Mouse (Mus musculus) neural tube, embryonic 14.5 days (tissue): ENCODE results near the gene Srcin1. TPM values are rescaled to one million over a fixed set of nuclear protein-coding genes. Genes with fewer than 3 reads are reported as not detected.
A peak's percentile ranks its signal among the peaks of the same experiment; 100 is the strongest.

ENCODE experiments used
- ATAC-seq: fragments of 200-750 bp; cut with Nextera tagmentation; 2 replicates; pipeline ENCODE4 v1.8.0; 2017; ENCODE audit warnings: low read depth, mild to moderate bottlenecking, moderate TSS enrichment, moderate library complexity
- H3K27ac ChIP-seq: fragments of 300-500 bp; sonication (generic); 2 replicates; pipeline ENCODE4 v1.5.1; 2014; ENCODE audit warnings: low read depth, mild to moderate bottlenecking, control low read depth, low read length, moderate library complexity, mixed read lengths
- H3K27me3 ChIP-seq: fragments of 300-500 bp; sonication (generic); 2 replicates; pipeline ENCODE4 v1.6.1; 2014; ENCODE audit warnings: low read length; ENCODE audit not compliant: control insufficient read depth, insufficient read depth
- H3K36me3 ChIP-seq: fragments of 300-500 bp; sonication (generic); 2 replicates; pipeline ENCODE4 v1.6.1; 2014; ENCODE audit warnings: low read length, mixed read lengths; ENCODE audit not compliant: control insufficient read depth, insufficient read depth
- H3K4me1 ChIP-seq: fragments of 300-500 bp; sonication (generic); 2 replicates; pipeline ENCODE4 v1.6.1; 2014; ENCODE audit warnings: low read length; ENCODE audit not compliant: control insufficient read depth, insufficient read depth
- H3K4me2 ChIP-seq: fragments of 300-500 bp; sonication (generic); 2 replicates; pipeline ENCODE4 v1.6.1; 2014; ENCODE audit warnings: mild to moderate bottlenecking, low read depth, low read length, control low read depth
- H3K4me3 ChIP-seq: fragments of 300-500 bp; sonication (generic); 2 replicates; pipeline ENCODE4 v1.5.1; 2014; ENCODE audit warnings: low read depth, low read length, control low read depth, mixed read lengths
- H3K9ac ChIP-seq: fragments of 300-500 bp; sonication (generic); replicated peaks from 2 replicates; pipeline ENCODE4 v1.6.1; 2014; ENCODE audit warnings: low read depth, mild to moderate bottlenecking, control low read depth, low read length, mixed read lengths
- H3K9me3 ChIP-seq: fragments of 300-500 bp; sonication (generic); 2 replicates; pipeline ENCODE4 v1.6.1; 2016; ENCODE audit warnings: low read length; ENCODE audit not compliant: control insufficient read depth
- WGBS: fragments of 180-500 bp; shearing (Covaris S2); extraction: QIAGEN DNeasy Blood & Tissue Kit; methylation state at CpG from one replicate; pipeline ENCODE4 v1.1.7; 2014; 5-methylcytosine and 5-hydroxymethylcytosine counted together
- polyA plus RNA-seq: library from polyadenylated mRNA; unstranded; fragments of >200 nt; fragmentation: Nextera tagmentation; extraction: Ambion mirVana; gene quantifications from 2 replicates; pipeline ENCODE4 v1.2.1, GENCODE M21; 2014

Srcin1 gene
- polyA plus RNA-seq, 1 experiment from 2014 or later, result 8.1 TPM

DNA sequence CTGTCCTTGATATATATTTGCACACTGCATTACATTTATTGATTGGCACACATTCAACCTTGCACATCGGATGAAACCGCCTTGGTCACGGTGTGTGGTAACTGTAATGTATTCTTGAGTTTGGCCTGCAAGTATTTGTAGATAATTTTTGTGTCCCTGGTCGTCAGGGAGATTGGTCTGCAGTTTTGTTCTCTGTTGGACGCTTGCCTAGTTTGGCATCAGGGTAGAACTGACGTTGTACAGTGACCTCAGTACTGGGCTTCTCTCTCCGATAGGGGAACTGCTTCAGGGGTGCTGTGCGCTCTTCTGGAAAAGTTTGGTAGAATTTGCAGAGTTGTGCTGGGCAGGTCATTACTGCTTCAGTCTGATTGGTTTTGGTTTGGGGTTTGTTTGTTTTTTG lies 96.2 kb downstream of the Srcin1 start:
- no peaks in the 10 kb centered on the region for H3K4me1 ChIP-seq
- no peak overlapping the region for H3K9ac ChIP-seq
- no peak overlapping the region for H3K27ac ChIP-seq
- ATAC-seq, result no peak
- H3K4me2 ChIP-seq, result no peak overlapping the region
- H3K4me3 ChIP-seq, result no peak overlapping the region
- peaks cover 28% of the 10 kb centered on the region for H3K36me3 ChIP-seq
- H3K9me3 ChIP-seq, result no peaks in the 10 kb centered on the region
- 76% methylated on average over 8 of the region's 8 CpGs for WGBS
- no peaks in the 10 kb centered on the region for H3K27me3 ChIP-seq

DNA sequence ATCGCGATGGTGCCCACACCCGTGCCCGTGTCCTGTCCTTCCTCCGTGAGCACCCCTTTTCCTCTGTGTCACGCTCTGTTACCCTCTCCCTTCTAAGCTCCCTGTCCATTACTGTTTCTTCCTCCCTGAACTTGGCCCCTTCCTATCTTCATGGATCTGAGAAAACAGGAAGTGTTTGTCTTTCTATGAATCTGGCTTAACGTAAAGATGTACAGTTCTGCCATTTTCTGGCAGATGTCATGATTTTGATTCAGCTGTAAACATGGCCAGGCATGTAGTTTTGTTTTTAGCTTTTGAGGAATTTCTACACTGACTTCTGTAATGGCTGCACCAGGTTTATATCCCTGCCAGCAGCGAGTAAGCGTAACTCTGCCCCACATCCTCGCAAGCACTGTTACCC lies 96.9 kb downstream of the Srcin1 start:
- Histone ChIP-seq H3K36me3 (peaks cover 26% of the 10 kb centered on the region), H3K9me3 (no peaks in the 10 kb centered on the region), H3K27me3 (no peaks in the 10 kb centered on the region), H3K4me2 (no peak overlapping the region), H3K4me1 (no peaks in the 10 kb centered on the region), H3K9ac (no peak overlapping the region), H3K4me3 (no peak overlapping the region), H3K27ac (no peak overlapping the region)
- no peak for ATAC-seq
- 90% methylated on average over 10 of the region's 10 CpGs for WGBS

DNA sequence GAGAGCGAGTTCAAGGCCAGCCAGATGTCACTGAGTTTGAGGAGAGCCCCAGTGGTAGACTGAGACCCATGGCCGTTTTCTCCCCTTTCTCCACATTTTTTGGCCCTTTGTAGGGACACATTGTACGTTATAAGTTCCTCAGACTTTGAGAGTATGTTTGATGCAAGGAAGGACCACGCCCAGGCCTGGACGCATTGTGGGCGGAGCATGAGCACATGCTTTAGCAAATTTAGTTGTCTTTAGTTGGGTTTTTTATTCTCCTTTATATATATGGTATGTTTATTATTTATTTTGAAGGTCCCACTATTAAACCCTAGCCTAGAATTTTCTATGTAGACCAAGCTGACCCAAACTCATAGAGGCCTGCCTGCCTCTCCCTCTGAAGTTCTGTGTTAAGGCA lies 97.6 kb downstream of the Srcin1 start:
- H3K4me1 ChIP-seq, result no peaks in the 10 kb centered on the region
- no peak for ATAC-seq
- H3K27ac ChIP-seq, result no peak overlapping the region
- no peak overlapping the region for H3K4me2 ChIP-seq
- peaks cover 26% of the 10 kb centered on the region for H3K36me3 ChIP-seq
- H3K27me3 ChIP-seq, result no peaks in the 10 kb centered on the region
- H3K9me3 ChIP-seq, result no peaks in the 10 kb centered on the region
- H3K9ac ChIP-seq, result no peak overlapping the region
- H3K4me3 ChIP-seq, result no peak overlapping the region
- WGBS, result 90% methylated on average over 6 of the region's 6 CpGs

DNA sequence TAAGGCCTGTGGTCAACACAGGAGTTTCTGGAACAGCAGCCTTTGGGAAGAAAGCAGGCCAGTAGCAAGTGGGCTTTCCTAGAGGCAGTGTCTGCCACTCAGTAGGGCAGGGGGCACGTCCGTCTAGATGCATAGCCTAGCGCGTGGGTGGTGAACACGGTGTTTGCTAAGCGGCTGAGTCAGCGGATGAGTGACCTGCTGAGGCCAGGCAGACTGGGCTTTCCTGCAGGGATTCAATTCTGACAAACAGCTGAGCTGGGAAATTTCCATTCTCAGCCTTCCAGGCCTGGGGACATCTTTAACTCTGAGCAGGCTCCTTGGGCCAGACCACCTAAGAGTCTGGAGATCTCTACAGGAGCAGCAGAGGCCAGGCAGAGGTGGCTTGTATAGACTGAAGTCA lies 98.6 kb downstream of the Srcin1 start:
- H3K4me3 ChIP-seq, result no peak overlapping the region
- no peaks in the 10 kb centered on the region for H3K4me1 ChIP-seq
- H3K27ac ChIP-seq, result no peak overlapping the region
- peaks cover 26% of the 10 kb centered on the region for H3K36me3 ChIP-seq
- no peak overlapping the region for H3K4me2 ChIP-seq
- H3K9me3 ChIP-seq, result no peaks in the 10 kb centered on the region
- no peaks in the 10 kb centered on the region for H3K27me3 ChIP-seq
- WGBS, result 78% methylated on average over 7 of the region's 7 CpGs
- H3K9ac ChIP-seq, result no peak overlapping the region
- ATAC-seq, result no peak

DNA sequence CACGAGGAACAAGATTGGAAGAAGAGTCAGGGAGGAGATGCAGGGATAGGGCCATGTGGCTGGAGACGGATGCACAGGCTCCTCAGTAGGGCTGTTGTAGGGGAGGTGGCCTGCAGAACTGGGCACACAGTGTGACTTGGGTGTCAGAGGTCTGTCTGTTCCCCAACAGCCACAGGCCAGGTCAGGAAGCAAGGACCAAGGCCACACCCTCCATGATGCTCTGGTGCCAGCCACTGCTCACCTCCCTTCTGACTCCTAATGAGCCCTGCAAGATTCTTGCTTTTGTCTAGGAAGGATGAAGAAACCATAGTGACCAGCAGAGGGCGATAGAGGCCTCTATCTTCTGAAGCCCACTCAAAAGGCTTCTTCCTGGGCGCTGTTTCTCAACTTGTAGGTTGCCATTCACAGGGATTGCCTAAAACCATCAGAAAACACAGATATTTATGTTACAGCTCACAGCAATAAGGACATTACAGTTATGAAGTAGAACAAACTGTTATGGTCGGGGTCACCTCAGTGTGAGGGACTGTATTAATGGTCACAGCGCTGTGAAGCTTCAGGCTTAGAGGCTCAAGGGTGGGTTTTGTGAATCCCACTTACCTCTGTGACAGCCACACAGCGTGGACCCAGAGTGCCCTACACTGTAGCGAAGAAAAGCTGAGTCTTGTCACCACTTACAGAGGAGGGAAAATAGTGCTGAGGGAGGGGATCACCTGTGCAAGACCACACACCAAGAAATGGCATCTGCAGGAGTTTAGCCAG lies 99.5 kb downstream of the Srcin1 start:
- Histone ChIP-seq H3K27ac (no peak overlapping the region), H3K4me2 (no peak overlapping the region), H3K4me1 (no peaks in the 10 kb centered on the region), H3K27me3 (no peaks in the 10 kb centered on the region), H3K36me3 (peaks cover 30% of the 10 kb centered on the region), H3K9me3 (no peaks in the 10 kb centered on the region), H3K4me3 (no peak overlapping the region), H3K9ac (no peak overlapping the region)
- WGBS, result 61% methylated on average over 8 of the region's 8 CpGs
- peak; percentile 56; the same call in 1 of the 2 replicates for ATAC-seq

DNA sequence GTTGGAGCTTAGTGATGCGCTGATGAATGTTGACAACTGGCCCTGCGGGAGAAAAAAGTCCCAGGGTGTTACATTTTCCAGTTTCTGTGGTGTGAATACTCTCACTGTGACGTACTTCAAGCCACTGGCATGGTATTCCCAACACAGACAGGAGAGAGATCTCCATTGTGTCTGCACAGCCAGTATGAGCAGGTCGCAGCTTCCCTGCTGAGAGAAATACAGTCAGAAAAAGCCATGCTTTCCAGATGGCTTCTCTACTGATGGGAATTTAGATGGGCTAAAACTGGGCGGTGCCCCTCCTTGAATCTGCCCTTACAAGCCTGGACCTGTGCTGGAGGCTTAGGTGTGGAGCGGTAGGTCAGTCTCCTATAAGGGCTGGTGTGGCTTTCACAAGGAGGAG lies 104.7 kb downstream of the Srcin1 start:
- no peaks in the 10 kb centered on the region for H3K27me3 ChIP-seq
- no peak overlapping the region for H3K9ac ChIP-seq
- H3K36me3 ChIP-seq, result peaks cover 40% of the 10 kb centered on the region
- H3K27ac ChIP-seq, result no peak overlapping the region
- 86% methylated on average over 6 of the region's 6 CpGs for WGBS
- ATAC-seq, result no peak
- H3K9me3 ChIP-seq, result no peaks in the 10 kb centered on the region
- H3K4me1 ChIP-seq, result no peaks in the 10 kb centered on the region
- H3K4me3 ChIP-seq, result no peak overlapping the region
- no peak overlapping the region for H3K4me2 ChIP-seq

DNA sequence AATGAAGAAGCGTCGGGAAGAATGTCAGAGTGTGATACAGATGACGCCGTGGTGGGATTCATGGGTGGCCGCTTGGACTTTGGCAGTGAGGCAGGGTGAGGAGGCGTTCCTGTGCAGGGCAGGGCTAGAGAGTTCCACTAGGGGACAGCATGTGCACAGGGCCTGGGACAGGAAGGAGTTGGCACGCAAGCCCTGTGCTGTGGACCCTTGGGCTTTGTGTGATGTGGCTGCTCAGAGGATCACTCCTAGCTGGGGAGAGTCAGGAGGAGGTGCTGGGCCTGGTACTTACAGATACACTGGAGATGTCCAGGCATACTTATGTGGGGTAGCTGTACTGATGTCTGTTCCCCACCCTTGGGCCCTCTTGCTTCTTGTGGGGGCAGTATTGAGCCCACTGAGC lies 106.2 kb downstream of the Srcin1 start:
- 84% methylated on average over 7 of the region's 7 CpGs for WGBS
- Histone ChIP-seq H3K36me3 (peaks cover 32% of the 10 kb centered on the region), H3K27ac (no peak overlapping the region), H3K27me3 (no peaks in the 10 kb centered on the region), H3K4me1 (no peaks in the 10 kb centered on the region), H3K9ac (no peak overlapping the region), H3K4me2 (no peak overlapping the region), H3K9me3 (no peaks in the 10 kb centered on the region), H3K4me3 (no peak overlapping the region)
- no peak for ATAC-seq

DNA sequence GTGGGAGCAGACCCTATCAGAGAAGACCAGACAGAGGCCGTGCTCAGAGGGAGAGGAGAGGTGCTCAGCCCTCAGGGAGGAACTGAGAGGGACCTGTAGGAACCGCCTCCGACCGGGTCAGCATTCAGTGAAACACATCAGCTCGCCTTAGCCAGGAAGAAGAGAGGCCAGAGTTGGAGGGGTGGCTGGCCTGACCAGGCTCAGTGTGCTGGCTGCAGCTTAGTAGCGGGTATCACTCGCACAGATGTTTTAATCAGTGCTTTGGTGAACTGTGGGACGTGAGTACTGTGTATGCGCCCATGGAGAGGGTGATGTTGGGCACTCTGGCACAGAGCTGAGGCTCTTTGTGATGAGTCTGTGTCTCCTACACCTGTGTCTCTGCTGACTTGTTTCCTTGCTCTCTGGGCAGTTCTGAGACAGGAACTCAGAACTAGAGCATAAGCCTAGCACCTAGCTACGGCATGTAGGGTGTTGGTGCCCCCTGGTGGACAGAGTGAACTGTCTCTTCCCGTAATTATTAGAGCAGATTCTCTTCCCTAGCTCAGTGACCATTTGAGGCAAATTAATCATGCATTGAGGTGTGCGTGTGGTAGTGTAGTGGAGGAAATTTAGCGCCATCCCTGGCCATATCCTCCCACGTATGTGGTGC lies 107.2 kb downstream of the Srcin1 start:
- no peak overlapping the region for H3K4me3 ChIP-seq
- H3K27me3 ChIP-seq, result no peaks in the 10 kb centered on the region
- H3K9ac ChIP-seq, result no peak overlapping the region
- no peaks in the 10 kb centered on the region for H3K4me1 ChIP-seq
- no peak overlapping the region for H3K4me2 ChIP-seq
- peak; percentile 49 for ATAC-seq
- peaks cover 41% of the 10 kb centered on the region for H3K36me3 ChIP-seq
- 44% methylated on average over 14 of the region's 14 CpGs for WGBS
- no peak overlapping the region for H3K27ac ChIP-seq
- no peaks in the 10 kb centered on the region for H3K9me3 ChIP-seq

DNA sequence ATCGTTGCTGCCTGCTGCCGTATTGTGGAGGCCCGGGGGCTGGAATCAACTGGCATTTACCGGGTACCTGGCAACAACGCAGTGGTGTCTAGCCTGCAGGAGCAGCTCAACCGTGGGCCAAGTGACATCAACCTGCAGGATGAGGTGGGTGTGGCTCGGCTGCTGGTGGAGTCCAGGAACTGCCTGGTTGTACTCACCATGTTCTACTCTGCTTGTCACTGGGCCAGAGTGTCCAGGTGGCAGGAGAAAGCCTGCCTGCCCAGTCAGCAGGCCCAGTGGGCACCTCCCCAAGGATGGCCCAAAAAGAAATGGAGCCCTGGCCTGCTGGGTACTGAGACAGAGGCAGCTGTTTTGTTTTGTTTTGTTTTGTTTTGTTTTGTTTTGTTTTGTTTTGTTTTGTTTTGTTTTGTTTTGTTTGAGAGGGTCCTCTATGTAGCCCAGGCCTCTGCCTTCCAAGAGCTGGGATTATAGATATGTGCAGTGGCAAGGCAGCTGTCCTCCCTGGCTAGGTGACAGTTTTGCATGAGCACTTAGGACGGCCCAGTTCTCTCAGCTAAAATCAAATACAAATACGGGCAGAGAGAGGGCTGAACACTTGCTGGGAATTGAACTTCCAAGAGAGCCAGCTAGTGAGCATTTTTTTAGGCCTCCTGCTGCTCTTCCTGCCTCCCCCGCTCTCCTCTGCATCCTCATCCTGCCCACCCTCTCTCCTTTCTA lies 109.4 kb downstream of the Srcin1 start:
- Histone ChIP-seq H3K4me3 (no peak overlapping the region), H3K9me3 (no peaks in the 10 kb centered on the region), H3K4me1 (no peaks in the 10 kb centered on the region), H3K27ac (no peak overlapping the region), H3K9ac (no peak overlapping the region), H3K4me2 (no peak overlapping the region), H3K36me3 (peaks cover 45% of the 10 kb centered on the region), H3K27me3 (no peaks in the 10 kb centered on the region)
- ATAC-seq, result no peak
- 78% methylated on average over 10 of the region's 10 CpGs for WGBS
